Mouse (Mus musculus): ENCODE measurements around the gene Slc10a6. TPM values are rescaled to one million over a fixed set of nuclear protein-coding genes. Genes with fewer than 3 reads are reported as not detected.

Slc10a6 gene
- total RNA-seq, 1 experiment from 2014 or later: not detected

DNA sequence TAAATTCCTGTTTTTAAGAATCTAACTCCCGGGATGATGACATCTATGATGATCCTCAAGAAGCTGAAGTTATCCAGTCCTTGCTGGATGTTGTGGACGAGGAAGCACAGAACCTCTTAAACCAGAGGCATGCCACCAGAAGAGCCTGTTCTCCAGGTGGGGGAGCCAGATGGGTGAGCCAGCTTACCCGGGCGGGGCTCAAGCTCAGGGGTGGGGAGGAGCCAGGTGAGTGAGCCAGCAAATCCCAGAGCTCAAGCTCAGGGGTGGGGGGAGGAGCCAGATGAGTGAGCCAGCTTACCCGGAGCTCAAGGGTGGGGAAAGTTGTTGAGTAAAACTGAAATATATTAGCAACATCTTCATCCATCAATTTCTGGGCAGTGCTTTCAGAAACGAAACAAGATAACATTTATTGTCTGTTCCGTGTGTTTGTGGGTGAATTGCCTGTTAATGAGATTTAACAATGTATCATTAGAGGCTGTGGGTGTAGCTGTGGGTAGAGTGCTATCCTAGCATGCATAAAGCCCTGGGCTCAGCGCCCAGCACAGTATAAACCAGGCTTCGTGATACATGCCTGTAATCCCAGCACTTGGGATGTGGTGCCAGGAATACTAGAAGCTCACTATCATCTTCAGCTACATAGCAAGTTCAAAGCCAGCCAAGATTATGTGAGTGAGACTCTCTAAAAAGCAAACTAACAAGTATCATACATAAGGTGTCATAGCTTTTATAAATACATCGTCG lies 49.4 kb downstream of the Slc10a6 start:
- no peak for ATAC-seq (ENCODE audit: extremely low read depth, insufficient number of reproducible peaks, low FRiP score, poor library complexity, severe bottlenecking)

DNA sequence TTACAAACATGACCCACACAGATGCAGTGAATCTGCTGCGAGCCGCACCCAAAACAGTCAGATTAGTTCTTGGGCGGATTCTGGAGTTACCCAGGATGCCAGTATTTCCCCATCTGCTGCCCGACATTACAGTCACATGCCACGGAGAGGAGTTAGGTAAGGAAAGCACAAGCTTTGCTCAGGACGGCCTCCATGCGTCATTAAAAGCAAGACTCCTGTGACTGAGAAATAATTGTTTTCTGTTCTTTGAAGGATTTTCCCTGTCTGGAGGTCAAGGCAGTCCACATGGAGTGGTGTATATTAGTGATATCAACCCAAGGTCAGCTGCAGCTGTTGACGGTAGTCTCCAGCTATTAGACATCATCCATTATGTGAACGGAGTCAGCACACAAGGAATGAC lies 59.8 kb downstream of the Slc10a6 start:
- no peak for ATAC-seq (ENCODE audit: extremely low read depth, insufficient number of reproducible peaks, low FRiP score, poor library complexity, severe bottlenecking)

DNA sequence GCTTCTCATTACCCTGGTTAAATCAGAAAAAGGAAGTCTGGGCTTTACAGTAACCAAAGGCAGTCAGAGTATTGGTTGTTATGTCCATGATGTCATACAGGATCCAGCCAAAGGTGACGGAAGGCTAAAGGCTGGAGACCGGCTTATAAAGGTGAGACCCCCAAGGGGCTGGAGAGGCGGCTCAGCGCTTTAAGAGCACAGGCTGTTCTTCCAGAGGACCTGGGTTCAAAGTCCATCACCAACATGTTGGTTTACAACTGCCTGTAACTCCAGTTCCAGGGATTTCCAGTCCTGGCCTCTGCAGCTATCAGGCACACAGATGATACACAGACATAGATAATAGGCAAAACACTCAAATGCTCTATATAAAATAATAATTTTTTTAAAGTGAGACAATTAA lies 61.2 kb downstream of the Slc10a6 start:
- ATAC-seq (ENCODE audit: extremely low read depth, insufficient number of reproducible peaks, low FRiP score, poor library complexity, severe bottlenecking): no peak

DNA sequence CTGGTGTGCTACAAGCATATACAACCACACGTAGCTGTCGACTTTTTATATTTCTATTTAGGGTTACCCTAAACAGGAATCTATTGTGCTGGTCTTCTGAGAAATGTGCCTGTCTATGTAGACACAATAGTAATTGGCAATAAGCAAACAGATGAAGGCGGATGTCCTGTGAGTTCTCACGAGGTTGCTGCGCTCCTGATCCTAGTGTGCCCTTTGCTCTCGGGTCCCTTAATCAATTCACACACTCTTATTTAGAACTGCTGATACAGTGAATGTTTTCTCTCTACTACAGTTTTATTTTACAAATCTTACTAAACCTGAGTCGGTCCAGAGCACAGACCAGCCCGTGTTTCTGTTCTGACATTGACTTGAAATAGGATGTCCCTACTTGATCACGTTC lies 68.7 kb downstream of the Slc10a6 start:
- ATAC-seq (ENCODE audit: extremely low read depth, insufficient number of reproducible peaks, low FRiP score, poor library complexity, severe bottlenecking): no peak

Other genes starting within 250 kb of the Slc10a6 start
- gene Ptpn13, start 204.2 kb downstream of the Slc10a6 start, total RNA-seq (2017): 0.37 and 0.47 TPM in 2 replicates
- gene 1700016H13Rik, start 26.6 kb upstream of the Slc10a6 start, total RNA-seq (2017): not detected in 2 replicates
- gene Aff1, start 63.0 kb upstream of the Slc10a6 start, total RNA-seq (2017): 76.4 and 76.9 TPM in 2 replicates